Mouse (Mus musculus): Measurements from ENCODE around the gene Utp4.

Gene Utp4

DNA sequence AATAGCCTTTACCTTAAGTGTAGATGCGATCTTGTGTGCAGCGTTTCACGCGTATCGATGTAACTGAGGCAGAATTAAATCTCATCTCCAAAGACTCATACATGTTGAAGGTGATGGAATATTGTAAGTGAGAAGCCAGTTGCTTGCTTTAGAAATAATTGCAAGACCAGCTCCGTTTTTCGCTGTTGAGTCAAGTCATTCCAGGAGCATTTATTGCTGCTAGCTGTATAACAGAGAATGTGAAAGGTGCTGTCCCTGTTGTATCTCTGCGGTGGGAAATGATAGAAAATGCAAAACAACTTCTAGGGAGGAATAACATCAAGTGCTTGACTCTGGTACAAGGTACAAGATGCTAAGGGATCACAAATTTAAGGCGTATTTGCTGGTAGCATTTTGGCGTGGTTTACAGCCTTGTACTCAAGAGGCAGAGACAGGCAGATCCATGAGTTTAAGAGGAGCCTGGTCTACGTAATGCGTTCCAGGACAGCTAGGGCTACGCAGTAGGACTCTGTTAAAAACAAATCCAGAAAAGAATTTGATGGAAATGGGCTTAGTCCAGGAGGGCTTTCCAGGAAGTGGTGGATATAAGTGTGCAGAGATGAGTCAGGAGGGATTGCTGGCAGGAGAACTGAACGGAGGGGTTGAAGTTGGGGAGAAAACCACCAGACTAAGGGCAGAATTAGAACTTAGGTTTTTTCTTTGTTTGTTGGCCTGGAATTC, 43.8 kb downstream of the Utp4 start:
- DNase-seq (ENCODE audit: low spot score in 2 of 2), result no peak

DNA sequence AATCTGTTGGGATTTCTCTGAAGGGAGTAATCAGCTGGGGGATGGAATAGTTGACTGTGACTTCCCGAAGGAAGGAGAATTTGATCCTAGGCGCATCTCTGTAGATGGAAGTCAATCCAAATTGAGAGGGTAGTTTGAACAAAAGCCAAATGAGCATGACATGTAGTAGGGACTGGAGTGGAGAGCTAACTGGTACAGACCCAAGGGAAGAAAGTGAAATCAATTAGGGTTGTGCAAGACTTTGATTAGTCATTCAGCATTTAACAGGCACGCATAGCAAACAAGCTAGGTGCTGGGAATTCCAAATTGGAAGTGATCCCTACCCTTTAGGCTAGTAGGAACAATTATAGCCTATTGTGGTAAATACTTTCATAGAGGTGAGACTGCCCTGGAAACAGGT, 48.4 kb downstream of the Utp4 start:
- no peak for DNase-seq (ENCODE audit: low spot score in 2 of 2)

DNA sequence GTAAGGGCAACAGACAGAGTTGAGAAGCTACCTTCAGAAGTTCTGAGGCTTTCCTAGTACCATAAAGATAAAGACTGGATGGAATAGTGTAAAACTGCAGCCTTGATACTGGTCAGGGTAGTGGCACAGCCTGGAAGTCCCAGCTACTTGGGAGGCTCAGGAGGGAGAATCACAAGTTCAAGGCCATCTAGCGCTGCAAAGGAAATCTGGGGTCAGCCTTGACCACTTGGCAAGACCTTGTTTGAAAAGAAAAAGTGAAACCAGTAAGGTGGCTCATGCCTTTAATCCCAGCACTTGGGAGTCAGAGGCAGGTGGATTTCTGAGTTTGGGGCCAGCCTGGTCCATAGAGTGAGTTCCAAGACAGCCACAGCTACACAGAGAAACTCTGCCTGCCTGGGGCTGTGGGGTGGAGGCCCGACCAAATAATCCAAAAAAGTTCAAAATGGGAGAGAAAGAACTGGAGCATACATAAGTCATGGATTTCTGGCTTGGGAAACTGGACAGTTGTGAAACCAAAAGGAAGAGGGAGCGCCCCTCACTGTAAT, 50.5 kb downstream of the Utp4 start:
- DNase-seq (ENCODE audit: low spot score in 2 of 2), result no peak

DNA sequence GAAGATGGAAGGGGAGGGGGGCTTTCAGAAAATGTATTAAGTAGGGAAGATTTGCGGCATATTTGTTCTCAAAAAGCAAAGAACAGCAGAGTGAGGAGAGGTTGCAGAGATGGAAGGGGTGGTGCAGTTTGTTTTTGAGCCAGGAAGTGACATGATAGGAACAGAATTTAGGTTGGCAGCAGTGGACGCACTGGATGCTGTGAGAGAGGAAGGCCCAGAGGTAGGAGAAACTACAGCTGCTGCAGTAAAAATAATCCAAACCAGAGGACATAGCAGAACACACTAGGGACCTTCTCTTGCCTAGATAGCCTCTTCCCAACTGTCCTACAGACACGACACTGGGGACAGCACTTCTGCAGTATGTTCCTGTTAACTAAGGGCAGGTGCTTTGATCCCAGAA, 51.3 kb downstream of the Utp4 start:
- no peak for DNase-seq (ENCODE audit: low spot score in 2 of 2)

DNA sequence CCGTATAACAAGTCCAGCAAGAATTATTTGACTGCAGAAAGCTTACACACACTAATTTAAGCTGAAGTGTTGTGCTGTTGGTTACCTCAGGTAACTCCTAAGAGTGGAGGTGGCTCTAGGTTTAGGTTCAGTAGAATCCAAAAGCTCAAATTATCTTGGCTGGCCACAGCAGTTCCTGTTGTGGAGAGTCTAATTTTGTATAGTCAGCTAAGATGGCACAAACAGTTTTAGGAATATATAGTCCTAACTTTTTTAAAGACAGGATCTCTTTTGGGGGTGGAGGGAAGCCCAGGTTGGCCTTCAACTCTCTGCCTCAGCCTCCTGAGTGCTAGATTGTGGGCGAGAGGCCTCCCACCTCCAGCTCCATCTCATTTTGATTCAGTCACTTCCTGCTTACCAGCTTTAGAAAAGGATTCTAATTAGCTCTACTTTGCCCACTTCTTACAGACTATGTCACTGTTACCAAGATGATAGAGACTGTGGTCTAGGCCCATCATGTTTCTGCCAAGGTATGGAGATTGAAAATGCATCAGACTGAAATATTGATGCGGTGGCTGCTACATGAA, 55.3 kb downstream of the Utp4 start:
- DNase-seq (ENCODE audit: low spot score in 2 of 2), result no peak

DNA sequence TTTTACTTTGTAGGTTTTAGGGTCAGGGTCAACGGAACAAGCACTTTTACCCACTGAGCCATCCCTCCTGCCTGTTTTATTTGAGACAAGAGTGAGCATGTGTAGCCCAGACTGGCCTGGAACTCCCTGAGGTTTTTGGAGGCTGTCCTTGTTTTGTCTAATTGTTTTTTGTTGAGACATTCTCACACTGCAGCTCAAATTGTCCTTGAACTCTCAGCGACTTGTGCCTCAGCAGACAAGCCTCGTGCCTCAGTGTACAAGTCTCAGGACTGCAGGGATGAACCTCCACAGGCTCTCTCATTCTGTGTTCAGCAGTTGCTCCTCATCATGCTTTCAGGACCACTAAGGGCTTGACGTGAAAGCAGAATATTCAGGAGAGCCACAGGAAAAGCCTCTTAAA, 58.3 kb downstream of the Utp4 start:
- no peak for DNase-seq (ENCODE audit: low spot score in 2 of 2)

DNA sequence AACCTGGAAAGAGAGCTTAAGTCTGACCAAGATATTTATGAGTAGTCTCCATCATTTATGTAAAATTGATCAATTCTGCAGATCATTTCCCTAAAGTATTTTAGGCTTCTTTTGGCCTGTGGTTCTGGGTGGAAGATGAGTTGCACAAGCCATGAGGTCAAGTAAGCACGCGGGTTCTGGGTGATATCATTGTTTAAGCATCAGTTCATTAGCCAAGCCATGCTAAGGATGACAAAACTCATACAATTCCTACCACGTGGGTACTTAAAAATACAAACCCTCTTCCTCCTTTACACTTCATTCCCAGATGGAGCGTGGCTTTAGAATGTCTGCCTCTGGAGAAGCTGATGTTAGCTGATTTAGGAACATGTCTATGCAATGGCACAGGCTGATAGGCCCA, 60.1 kb downstream of the Utp4 start:
- DNase-seq (ENCODE audit: low spot score in 2 of 2), result no peak

DNA sequence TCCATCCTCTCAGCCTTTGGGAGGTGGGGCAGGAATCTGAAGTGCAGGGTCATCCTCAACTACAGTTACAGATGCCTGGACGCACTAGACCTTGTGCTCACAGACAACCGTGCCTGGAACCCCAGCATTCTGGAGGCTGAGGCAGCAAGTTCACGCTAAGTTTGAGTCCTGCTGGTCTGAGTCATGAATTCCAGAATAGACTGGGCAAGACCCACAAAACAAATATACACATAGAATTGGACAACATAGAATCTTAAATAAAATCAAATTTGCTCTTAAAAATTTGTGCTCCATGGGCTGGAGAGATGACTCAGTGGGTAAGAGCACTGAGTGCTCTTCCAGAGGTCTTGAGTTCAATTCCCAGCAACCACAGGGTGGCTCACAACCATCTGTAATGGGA, 63.6 kb downstream of the Utp4 start:
- DNase-seq (ENCODE audit: low spot score in 2 of 2), result no peak

DNA sequence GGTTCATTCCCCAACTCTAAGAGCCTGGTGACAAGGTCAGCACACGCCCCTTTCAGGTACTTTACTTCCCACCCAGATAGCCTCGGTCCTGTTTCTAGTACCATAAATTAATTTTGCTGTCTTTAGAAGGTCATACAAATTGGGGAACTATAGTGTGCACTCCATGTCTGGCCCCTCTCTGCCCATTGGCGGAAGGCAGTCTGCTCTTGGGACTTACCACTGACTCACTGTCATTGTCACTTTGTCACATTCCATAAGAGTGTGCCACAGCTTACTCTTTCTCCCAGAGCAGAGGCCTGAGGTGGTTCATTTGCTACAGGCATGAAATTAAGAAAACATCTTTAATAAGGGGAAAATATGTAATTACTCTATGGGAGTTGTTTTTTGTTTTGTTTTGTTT, 64.8 kb downstream of the Utp4 start:
- DNase-seq (ENCODE audit: low spot score in 2 of 2), result no peak

DNA sequence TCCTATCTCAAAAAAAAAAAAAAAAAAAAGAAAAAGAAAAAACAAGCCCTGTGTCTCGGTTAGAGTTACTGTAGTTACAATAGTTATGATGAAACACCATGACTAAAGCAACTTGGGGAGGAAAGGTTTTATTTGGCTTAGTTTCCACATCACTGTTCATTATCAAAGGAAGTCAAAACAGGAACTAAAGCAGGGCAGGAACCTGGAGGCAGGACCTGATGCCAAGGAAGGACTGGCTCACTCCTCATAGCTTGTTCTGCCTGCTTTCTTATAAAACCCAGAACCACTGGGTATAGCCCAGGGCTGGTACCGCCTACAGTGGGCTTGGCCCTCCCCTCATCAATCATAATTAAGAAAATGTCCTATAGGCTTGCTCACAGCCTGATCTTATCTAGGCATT, 66.2 kb downstream of the Utp4 start:
- DNase-seq (ENCODE audit: low spot score in 2 of 2), result no peak

DNA sequence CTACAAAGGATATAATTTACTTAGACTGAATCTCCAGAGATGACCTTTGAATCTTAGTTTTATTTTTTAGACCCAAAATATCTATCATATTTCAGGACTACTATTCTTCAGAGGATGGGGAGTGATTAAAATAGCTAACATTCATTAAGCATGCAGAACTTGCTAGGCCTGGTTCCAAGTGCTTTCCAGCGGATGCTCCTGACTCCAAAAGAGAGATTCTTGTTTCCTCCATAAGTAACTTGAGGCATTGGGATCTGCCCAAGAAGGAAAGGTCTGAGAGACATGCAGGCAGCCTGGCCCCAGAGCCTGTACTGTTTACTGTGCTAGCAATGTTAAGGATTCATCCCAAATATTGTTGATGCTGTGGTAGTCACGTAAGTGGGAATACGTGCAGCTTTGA, 68.9 kb downstream of the Utp4 start:
- peak in 1 of 2 experiments; percentile 34 for DNase-seq (ENCODE audit: low spot score in 2 of 2)

DNA sequence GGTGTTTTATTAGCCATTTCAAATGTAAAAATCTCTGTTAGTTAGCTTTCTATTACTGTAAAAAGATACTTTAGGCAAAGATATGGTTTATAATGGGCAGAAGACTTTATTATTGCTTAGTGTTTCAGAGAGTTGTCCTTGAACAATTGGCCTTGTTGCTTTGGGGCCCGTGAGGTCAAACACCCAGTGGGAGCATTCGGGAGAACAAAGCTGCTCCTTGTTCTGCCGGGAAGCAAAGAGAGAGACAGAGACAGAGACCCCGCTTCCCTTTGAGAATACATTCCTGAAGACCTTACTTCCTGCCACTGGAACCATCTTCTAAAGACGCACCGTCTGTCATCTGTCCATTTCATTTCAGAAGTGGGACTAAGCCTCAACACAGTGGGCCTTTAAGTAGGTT, 69.9 kb downstream of the Utp4 start:
- DNase-seq (ENCODE audit: low spot score in 2 of 2), result no peak

DNA sequence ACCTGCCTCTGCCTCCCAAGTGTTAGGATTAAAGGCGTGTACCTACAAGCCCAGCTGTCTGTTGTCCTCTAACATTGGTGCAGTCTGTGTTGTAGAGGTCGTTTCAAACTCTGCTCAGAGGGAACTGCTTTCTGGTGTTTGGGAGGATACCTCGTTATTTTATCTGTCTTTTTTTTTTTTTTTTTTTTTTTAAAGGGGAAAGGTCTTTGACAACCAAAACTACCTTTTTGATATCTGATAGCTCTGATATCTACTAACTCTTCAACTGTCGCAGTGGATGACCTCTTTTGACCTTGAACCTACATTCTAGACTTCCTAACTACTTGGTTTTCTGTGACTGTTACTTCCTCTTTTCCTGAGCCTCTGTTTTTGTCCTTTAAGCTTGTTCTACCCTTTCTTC, 71.1 kb downstream of the Utp4 start:
- no peak for DNase-seq (ENCODE audit: low spot score in 2 of 2)

DNA sequence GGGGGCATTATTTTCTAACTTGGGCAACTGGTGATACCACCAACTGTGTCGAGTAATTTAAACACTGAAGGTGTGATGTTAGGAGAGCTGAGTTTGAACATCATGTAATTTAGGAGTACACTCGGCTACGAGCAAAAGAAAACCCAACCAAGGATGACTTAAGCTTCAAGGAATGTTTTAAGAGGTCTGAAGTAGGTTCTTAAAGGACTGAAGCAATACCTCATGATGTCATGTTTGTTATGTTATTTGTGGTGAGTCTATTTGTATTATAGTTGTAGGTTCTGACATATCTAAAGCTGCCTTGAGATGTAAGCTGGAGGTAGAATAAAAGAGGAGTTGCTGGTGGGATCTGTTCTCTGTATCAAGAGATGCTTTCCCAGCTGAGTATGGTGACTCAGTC, 76.5 kb downstream of the Utp4 start:
- DNase-seq (ENCODE audit: low spot score in 2 of 2), result no peak

DNA sequence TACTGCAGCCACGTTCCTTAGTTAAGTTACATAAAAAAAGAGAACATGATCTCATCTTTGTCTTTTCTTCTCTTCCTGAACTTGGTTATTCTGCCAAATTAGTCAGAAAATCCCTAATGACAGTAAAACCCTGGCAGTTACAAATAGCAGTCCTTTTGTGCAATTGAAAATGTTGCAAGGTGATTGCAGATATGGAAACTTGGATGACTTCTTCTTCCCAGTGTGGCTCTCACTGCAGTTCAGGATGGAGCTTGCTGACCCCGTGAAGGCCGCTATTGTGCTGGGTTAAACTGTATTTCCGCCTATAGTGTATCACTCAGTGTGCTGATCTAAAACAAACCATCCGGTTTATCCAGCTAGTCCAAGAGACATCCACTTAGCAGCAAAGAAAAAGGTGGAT, 78.5 kb downstream of the Utp4 start:
- no peak for DNase-seq (ENCODE audit: low spot score in 2 of 2)
